Mouse (Mus musculus) thymus, postnatal 36 days (tissue): ENCODE results near the gene Rps11.
"Not testable (repeated sequence)": the region's sequence is repeated elsewhere in the genome, so short reads cannot be mapped to it uniquely, and the experiment has no call there.

Experiments used
- DNase-seq, 2 experiments: peaks; one replicate each; pipeline ENCODE4 v3.0.0; 2022; ENCODE audit warnings: mixed read lengths in 2 of 2

Rps11 gene

DNA sequence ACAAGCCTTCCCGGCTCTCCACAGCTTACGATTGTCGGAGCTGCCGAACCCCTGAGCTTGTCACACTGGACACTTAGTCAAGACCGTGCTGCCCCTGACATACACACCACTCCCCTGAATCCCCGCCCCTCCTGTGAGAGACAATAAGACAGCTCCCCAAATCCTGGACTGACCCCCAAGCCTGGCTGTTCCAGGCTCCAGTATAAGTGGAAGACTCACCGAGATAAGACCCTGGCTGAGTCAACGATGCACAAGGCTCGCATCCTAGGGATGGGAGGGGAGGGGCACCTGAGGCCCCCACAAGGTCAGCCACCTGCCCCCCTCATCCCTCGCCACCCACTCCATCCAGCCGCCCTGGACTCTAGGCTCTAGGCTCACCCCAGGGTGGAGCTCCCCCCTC lies 7.6 kb upstream of the Rps11 start:
- DNase-seq = no peak

DNA sequence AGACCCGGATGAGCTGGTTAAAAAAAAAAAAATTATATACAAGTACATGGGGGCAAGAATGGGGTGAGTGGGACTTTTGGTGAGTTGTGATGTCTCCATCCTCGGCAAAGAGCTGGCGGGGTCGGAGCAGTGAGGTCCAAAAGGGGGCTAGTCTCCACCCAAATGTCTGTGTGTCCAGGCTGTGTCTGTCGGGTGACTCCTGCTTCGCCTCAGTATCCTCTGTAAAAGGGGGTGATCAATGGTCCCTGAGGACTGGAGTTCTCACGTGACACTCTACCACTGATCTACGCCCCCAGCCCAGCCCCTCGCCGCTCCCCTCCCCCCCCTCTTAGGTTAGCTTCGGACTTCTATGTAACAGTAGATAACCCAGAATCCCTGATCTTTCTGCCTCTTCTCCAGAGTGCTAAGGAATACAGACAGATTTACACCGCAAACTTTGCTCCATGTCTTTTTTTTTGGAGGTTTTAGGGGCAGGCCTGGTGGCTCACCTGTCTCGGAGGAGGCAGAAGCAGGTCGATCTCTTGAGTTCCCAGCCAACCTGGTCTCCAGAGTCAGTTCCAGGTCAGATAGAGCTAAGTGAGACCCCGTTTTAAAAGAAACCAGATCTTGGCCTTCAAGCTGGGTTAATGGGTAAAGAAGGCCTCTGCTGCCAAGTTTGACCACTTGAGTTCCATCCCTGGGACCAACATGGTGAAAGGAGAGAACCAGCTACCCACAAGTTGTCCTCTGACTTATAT lies 5.7 kb upstream of the Rps11 start:
- peak in 1 of 2 experiments; percentile 27 for DNase-seq

GRCm38 (mm10) chr7:45129318-45129717 lies 5.1 kb upstream of the Rps11 start:
- DNase-seq = no peak

GRCm38 (mm10) chr7:45128624-45129246 lies 4.5 kb upstream of the Rps11 start, which contains the start of gene Rpl13a:
Gene Rpl13a (minus strand): TSS chr7:45128761.
- peak; percentile 95 to 98 for DNase-seq

- no peak for DNase-seq
Observed at GRCm38 (mm10) chr7:45127700-45128224, 3.5 kb upstream of the Rps11 start.

- peak in 1 of 2 experiments; percentile 34 for DNase-seq
Observed at GRCm38 (mm10) chr7:45126844-45127699, 2.8 kb upstream of the Rps11 start.

DNA sequence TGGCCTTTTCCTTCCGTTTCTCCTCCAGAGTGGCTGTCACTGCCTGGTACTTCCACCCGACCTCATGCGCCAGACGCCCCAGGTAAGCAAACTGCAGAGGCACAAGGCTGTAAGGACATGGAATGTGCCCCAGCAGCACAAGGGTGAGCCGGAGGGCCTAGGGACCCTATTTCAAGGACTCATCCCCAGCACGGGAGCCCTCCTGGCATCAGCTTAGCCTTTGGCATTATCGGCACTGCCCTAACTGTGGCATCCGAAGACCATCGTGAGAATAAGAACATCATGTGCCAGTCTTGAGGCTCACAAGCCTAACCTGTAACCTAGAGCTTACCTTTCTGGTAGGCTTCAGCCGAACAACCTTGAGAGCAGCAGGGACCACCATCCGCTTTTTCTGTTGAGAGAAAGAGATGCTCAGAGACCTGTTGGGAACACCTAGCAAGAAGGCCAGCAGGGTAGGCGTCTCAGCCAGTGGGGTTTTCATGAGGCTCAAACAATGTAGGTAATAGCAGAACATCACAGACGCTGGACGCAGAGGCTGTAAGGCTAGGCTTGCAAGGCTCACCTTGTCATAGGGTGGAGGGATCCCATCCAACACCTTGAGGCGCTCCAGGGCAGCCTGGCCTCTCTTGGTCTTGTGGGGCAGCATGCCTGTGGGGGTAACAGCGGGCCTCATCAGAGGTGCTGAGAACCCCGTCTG lies 2.1 kb upstream of the Rps11 start:
- DNase-seq = peak in 1 of 2 experiments; percentile 30

- DNase-seq = not testable (repeated sequence)
Observed at GRCm38 (mm10) chr7:45125649-45126048, 1.4 kb upstream of the Rps11 start.

- no peak for DNase-seq
Observed at GRCm38 (mm10) chr7:45125144-45125600, 933 bp upstream of the Rps11 start.

DNA sequence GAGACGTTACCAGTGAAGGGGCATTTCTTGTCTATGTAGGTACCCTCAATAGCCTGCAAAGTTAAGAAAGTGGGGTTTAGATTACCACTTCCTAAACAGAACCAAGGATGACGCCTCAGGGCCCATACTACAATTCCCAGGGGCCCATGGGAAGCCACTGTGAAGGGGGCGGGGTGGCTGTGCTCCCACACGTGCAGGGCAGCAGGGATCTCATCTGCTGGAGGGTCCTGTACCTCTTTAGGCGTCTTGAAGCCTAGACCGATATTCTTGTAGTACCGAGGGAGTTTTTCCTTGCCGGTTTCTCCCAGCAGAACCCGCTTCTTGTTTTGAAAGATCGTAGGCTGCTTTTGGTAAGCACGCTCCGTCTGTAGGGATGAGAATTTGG lies 1.1 kb downstream of the Rps11 start:
- peak in 1 of 2 experiments; percentile 59 for DNase-seq

DNA sequence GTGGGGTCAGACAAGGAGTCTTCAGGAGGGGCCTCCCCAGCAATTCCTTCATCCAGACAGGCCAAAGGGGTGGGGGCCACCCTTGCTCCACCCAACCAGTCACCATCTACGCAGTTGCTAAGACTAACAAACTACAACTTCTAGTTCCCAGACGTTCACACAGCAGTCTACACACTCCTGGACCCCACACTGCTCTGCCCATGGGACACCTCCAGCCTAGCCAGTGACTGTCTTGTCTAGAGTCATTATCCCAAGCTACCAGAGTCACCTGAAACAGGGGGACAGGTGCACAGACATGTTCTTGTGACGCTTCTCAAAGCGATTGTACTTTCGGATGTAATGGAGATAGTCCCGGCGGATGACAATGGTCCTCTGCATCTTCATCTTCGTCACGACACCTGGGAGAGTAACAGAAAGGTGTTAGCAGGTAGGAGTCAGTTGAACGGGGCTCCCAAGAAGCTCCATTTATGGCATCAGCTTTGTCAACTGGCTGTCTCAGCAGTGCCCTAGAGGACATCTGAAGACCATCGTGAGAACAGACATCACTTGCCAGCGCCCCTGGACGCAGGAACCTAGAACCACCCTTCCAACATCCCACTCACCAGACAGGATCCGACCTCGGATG lies 1.6 kb downstream of the Rps11 start:
- DNase-seq = no peak

GRCm38 (mm10) chr7:45121966-45122365 lies 2.3 kb downstream of the Rps11 start:
- no peak for DNase-seq

- peak; percentile 85 to 92 for DNase-seq
Observed at GRCm38 (mm10) chr7:45121404-45121803, 2.8 kb downstream of the Rps11 start.

DNA sequence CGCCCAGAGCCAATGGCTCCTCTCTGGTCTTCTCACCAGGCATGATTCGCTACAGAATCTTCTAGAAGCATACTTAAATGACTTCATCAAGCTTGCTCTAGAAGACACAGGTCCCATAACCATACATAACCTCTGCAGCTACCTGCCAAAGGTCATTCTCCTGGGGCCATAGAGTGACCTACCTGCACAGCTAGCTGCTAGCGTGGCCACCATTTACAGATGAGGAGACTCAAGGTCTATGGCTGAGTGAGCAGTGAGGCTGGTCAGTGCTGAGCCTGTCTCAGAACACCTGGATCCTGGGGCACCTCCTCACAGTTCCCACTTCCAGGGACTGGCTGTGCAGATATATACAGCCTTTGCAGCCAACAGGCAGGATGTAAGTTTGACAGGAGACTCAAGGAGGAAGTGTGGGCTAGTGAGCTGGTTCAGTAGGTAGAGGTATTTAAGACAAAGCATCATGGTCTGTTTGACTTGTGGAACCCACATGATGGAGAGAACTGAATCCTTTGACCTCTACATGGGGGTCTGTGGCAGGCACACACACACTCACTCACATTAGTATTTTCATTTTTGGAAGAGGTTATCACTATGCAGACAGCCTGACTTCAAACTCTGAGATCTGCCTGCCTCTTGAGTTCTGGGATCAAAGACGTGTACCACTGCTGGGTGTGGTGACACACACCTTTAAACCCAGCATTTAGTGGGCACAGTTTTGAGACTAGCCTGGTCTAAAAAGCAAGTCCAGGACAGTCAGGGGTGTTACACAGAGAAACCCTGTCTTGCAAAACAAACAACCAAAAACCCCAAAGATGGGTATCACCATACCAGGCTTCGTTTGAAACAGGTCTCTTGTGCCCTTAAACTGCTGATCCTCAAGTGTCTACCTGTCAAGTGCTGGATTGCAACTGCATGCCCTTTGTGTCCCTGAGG lies 4.2 kb downstream of the Rps11 start:
- DNase-seq = no peak

DNA sequence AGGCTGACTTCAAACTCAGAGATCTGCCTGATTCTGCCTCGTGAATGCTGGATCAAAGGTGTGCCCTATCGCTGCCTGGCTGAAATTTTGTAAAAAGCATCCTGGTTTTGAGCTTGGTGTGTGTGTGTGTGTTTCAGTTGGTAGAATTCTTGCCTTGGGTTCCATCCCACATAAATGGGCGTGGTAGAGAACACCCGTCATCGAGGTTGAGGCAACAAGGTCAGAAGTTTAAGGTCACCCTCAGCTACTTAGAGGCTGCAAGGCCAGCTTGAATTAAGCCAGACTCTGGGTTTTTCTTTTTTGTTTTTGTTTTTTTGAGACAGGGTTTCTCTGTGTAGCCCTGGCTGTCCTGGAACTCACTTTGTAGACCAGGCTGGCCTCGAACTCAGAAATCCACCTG lies 5.9 kb downstream of the Rps11 start:
- DNase-seq = no peak

- DNase-seq = no peak
Observed at GRCm38 (mm10) chr7:45117566-45117965, 6.7 kb downstream of the Rps11 start.

DNA sequence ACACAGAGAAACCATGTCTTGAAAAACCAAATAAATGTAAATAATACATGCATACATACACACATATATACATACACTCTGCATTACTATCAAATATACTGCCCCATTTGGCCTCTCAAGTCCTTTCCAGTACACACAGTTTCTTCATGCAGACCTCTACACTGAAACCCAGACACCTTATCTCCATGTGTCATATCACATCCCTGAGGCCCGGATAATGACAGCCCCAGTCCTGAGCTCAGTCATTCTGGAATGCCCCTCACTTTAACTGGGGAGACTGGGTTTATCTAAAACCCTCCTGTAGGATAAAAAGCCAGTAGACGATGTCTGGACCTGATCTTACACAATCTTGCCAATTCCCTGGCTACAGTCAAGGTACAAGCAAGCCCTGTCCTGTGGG lies 10.8 kb downstream of the Rps11 start:
- no peak for DNase-seq

DNA sequence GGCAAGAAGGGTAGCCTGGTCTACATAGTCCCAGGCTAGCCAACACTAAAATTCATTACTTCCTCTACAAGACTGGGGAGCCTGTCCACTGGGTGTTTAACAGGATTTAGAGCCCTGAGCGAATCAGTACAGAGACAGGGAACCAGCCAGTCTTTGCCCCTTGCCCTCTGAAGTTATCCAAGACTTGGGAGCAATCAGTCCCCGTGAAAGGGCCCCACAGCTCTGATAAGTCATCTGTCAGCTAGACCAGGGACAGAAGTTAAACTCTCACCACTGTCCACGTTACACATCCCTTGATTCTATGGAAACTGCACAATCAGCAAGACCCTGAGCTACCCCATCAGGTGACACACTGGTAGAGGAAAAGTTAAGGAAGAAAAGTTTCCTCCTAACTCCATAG lies 11.7 kb downstream of the Rps11 start:
- DNase-seq = no peak

- no peak for DNase-seq
Observed at GRCm38 (mm10) chr7:45111940-45112339, 12.3 kb downstream of the Rps11 start.

- not testable (repeated sequence) for DNase-seq
Observed at GRCm38 (mm10) chr7:45110089-45110488, 14.2 kb downstream of the Rps11 start.
